Mouse (Mus musculus) liver, postnatal 0 days (tissue): ENCODE data around the gene Gm20388.

Source experiments
- CTCF ChIP-seq: sonication (generic); IDR thresholded peaks from 2 replicates; pipeline ENCODE4 v1.5.1; 2016; ENCODE audit warnings: antibody characterized with exemption, low read depth
- EP300 ChIP-seq: IDR thresholded peaks from 2 replicates; pipeline ENCODE4 v1.6.1; 2016; ENCODE audit warnings: antibody characterized with exemption, low read depth, mild to moderate bottlenecking

- TF ChIP-seq CTCF (no peak), EP300 (no peak)
Measured at GRCm38 (mm10) chr8:122439336-122439735, 2528.7 kb downstream of the Gm20388 start.
